Mouse (Mus musculus) MEL (cell line): ENCODE measurements around the gene Agpat4. TPM values are rescaled to one million over a fixed set of nuclear protein-coding genes. Genes with fewer than 3 reads are reported as not detected.

Experiments used
- DNase-seq: peaks from one replicate; pipeline ENCODE4 v3.0.0; 2011; ENCODE audit warnings: low read depth, low spot score
- H3K27ac ChIP-seq: 2 replicates; pipeline ENCODE4 v1.5.1; 2012; ENCODE audit warnings: low read depth, mild to moderate bottlenecking, control low read depth, low read length, moderate library complexity; ENCODE audit not compliant: control insufficient read depth
- H3K27me3 ChIP-seq, 2 experiments: fragments of 150-350 bp in 1 of 2; sonication (generic) in 1 of 2; 2 replicates each; pipeline ENCODE4 v1.6.1; 2012; ENCODE audit warnings: low read length in 2 of 2, mild to moderate bottlenecking in 2 of 2, improper control_type of control experiment in 1 of 2, moderate library complexity in 1 of 2; ENCODE audit not compliant: insufficient read depth in 2 of 2, control insufficient read depth in 1 of 2
- H3K36me3 ChIP-seq, 2 experiments: 2 replicates each; pipeline ENCODE4 v1.6.1; 2012 to 2014; ENCODE audit warnings: low read length in 2 of 2, improper control_type of control experiment in 1 of 2, inconsistent platforms in 1 of 2, mild to moderate bottlenecking in 1 of 2; ENCODE audit not compliant: insufficient read depth in 2 of 2, control insufficient read depth in 1 of 2
- H3K4me1 ChIP-seq, 2 experiments: fragments of 150-350 bp in 1 of 2; sonication (generic) in 1 of 2; 2 replicates each; pipeline ENCODE4 v1.6.1; 2012; ENCODE audit warnings: low read length in 2 of 2, improper control_type of control experiment in 1 of 2, mild to moderate bottlenecking in 1 of 2; ENCODE audit not compliant: insufficient read depth in 2 of 2, control insufficient read depth in 1 of 2
- H3K4me3 ChIP-seq, 2 experiments: fragments of 150-350 bp in 1 of 2; sonication (generic) in 1 of 2; 2 replicates each; pipeline ENCODE4 v1.5.1; 2012; ENCODE audit warnings: low read depth in 2 of 2, low read length in 2 of 2, mild to moderate bottlenecking in 2 of 2, moderate library complexity in 2 of 2, control low read depth in 1 of 2, improper control_type of control experiment in 1 of 2; ENCODE audit not compliant: control insufficient read depth in 1 of 2, insufficient read depth in 1 of 2
- H3K79me2 ChIP-seq: 2 replicates; pipeline ENCODE4 v1.6.1; 2012; ENCODE audit warnings: mild to moderate bottlenecking, low read length, moderate library complexity; ENCODE audit not compliant: control insufficient read depth, poor library complexity, insufficient read depth
- H3K9ac ChIP-seq: 2 replicates; pipeline ENCODE4 v1.6.1; 2012; ENCODE audit warnings: low read depth, mild to moderate bottlenecking, control low read depth, low read length, moderate library complexity; ENCODE audit not compliant: control insufficient read depth, poor library complexity, severe bottlenecking
- H3K9me3 ChIP-seq: fragments of 150-350 bp; sonication (generic); replicated peaks from 2 replicates; pipeline ENCODE4 v1.6.1; 2012; ENCODE audit warnings: mild to moderate bottlenecking, low read length, improper control_type of control experiment, moderate library complexity; ENCODE audit not compliant: insufficient read depth
- CTCF ChIP-seq, 3 experiments: IDR thresholded peaks in 2 of 3; conservative IDR thresholded peaks in 1 of 3; 2 replicates each; pipeline ENCODE4 v1.5.1; 2011 to 2012; ENCODE audit warnings: low read length in 3 of 3, low read depth in 2 of 3, mild to moderate bottlenecking in 2 of 3, improper control_type of control experiment in 1 of 3, inconsistent platforms in 1 of 3, mixed read lengths in 1 of 3, moderate library complexity in 1 of 3; ENCODE audit not compliant: control insufficient read depth in 1 of 3, insufficient read depth in 1 of 3, poor library complexity in 1 of 3, severe bottlenecking in 1 of 3
- EP300 ChIP-seq, 2 experiments: IDR thresholded peaks; 2 replicates each; pipeline ENCODE4 v1.6.1; 2011; ENCODE audit warnings: improper control_type of control experiment in 2 of 2, low read length in 2 of 2, low read depth in 1 of 2, mild to moderate bottlenecking in 1 of 2
- GABPA ChIP-seq: IDR thresholded peaks from 2 replicates; pipeline ENCODE4 v1.6.1; 2012; ENCODE audit warnings: low read depth, mild to moderate bottlenecking, inconsistent platforms, low read length, improper control_type of control experiment, moderate library complexity
- HCFC1 ChIP-seq: IDR thresholded peaks from 2 replicates; pipeline ENCODE4 v1.6.1; 2012; ENCODE audit warnings: low read depth, mild to moderate bottlenecking, inconsistent platforms, low read length, improper control_type of control experiment, moderate library complexity
- KAT2A ChIP-seq: conservative IDR thresholded peaks from 2 replicates; pipeline ENCODE4 v1.6.1; 2012; ENCODE audit warnings: low read depth, low read length, improper control_type of control experiment, inconsistent platforms
- MAX ChIP-seq: IDR thresholded peaks from 2 replicates; pipeline ENCODE4 v1.6.1; 2011; ENCODE audit warnings: low read length, improper control_type of control experiment
- MXI1 ChIP-seq: IDR thresholded peaks from 2 replicates; pipeline ENCODE4 v1.6.1; 2011; ENCODE audit warnings: mild to moderate bottlenecking, low read depth, low read length, improper control_type of control experiment
- MYB ChIP-seq: IDR thresholded peaks from 2 replicates; pipeline ENCODE4 v1.6.1; 2011; ENCODE audit warnings: mild to moderate bottlenecking, low read depth, low read length, improper control_type of control experiment
- MYC ChIP-seq: IDR thresholded peaks from 2 replicates; pipeline ENCODE4 v1.6.1; 2011; ENCODE audit warnings: low read depth, mild to moderate bottlenecking, low read length, improper control_type of control experiment, moderate library complexity
- POLR2A ChIP-seq, 2 experiments: IDR thresholded peaks; 2 replicates each; pipeline ENCODE4 v1.6.1; 2011 to 2012; ENCODE audit warnings: low read length in 2 of 2, mild to moderate bottlenecking in 2 of 2, control low read depth in 1 of 2, improper control_type of control experiment in 1 of 2, low read depth in 1 of 2, moderate library complexity in 1 of 2; ENCODE audit not compliant: control insufficient read depth in 1 of 2, insufficient read depth in 1 of 2, poor library complexity in 1 of 2
- POLR2AphosphoS2 ChIP-seq: IDR thresholded peaks from 2 replicates; pipeline ENCODE4 v1.6.1; 2011; ENCODE audit warnings: low read length, improper control_type of control experiment
- POLR2AphosphoS5 ChIP-seq: IDR thresholded peaks from 2 replicates; pipeline ENCODE4 v1.6.1; 2012; ENCODE audit warnings: low read depth, borderline replicate concordance, mild to moderate bottlenecking, inconsistent platforms, low read length, moderate library complexity, mixed read lengths
- RAD21 ChIP-seq: IDR thresholded peaks from 2 replicates; pipeline ENCODE4 v1.6.1; 2011; ENCODE audit warnings: mild to moderate bottlenecking, low read depth, low read length, improper control_type of control experiment
- SIN3A ChIP-seq: IDR thresholded peaks from 2 replicates; pipeline ENCODE4 v1.6.1; 2012; ENCODE audit warnings: low read length, improper control_type of control experiment, inconsistent platforms
- SMC3 ChIP-seq: IDR thresholded peaks from 2 replicates; pipeline ENCODE4 v1.6.1; 2011; ENCODE audit warnings: low read depth, low read length, improper control_type of control experiment
- TAL1 ChIP-seq: IDR thresholded peaks from 2 replicates; pipeline ENCODE4 v1.6.1; 2012; ENCODE audit warnings: mild to moderate bottlenecking, inconsistent platforms, low read length, moderate library complexity, mixed read lengths
- USF2 ChIP-seq, 2 experiments: IDR thresholded peaks; 2 replicates each; pipeline ENCODE4 v1.6.1; 2011 to 2012; ENCODE audit warnings: improper control_type of control experiment in 2 of 2, low read length in 2 of 2, borderline replicate concordance in 1 of 2, inconsistent platforms in 1 of 2, low read depth in 1 of 2, mild to moderate bottlenecking in 1 of 2; ENCODE audit not compliant: insufficient read depth in 1 of 2
- polyA plus RNA-seq, 2 experiments: library from polyadenylated mRNA; stranded (reverse) in 1 of 2; unstranded in 1 of 2; fragments of >175 nt in 1 of 2; fragments of >200 nt in 1 of 2; gene quantifications; 2 replicates each; pipeline versions ENCODE4 v1.2.1 to v1.2.4; 2012; ENCODE audit warnings: low replicate concordance in 2 of 2, low read depth in 1 of 2; ENCODE audit not compliant: insufficient read length in 2 of 2, insufficient read depth in 1 of 2, missing spikeins in 1 of 2
- total RNA-seq: library from RNA; depleted of rRNA; stranded (reverse); fragments of 300-350 nt; gene quantifications from 2 replicates; pipeline ENCODE4 v1.2.3, GENCODE M21; 2012

Agpat4 gene
- total and polyA plus RNA-seq, 3 experiments: 3.3 to 9.3 TPM; not detected in 1

GRCm38 (mm10) chr17:12163903-12164302 lies 45.4 kb downstream of the Agpat4 start:
- Histone ChIP-seq H3K4me1 (peaks cover 0 to 12% of the 10 kb centered on the region in 2 experiments; a peak in 1 of 4 replicates), H3K27me3 (no peaks in the 10 kb centered on the region), H3K4me3 (no peak overlapping the region), H3K9me3 (no peaks in the 10 kb centered on the region), H3K27ac (no peak overlapping the region), H3K36me3 (no peaks in the 10 kb centered on the region)
- no peak for DNase-seq
- TF ChIP-seq KAT2A: no peak
- no peak for TF ChIP-seq MAX
- TF ChIP-seq MYB: no peak
- TF ChIP-seq MXI1: no peak
- no peak for TF ChIP-seq TAL1
- no peak for TF ChIP-seq GABPA
- no peak for TF ChIP-seq MYC
- TF ChIP-seq POLR2A (IDR thresholded peaks at IDR 0.05; ENCODE audit: control insufficient read depth in 1 of 2, insufficient read depth in 1 of 2, low read depth in 1 of 2, low read length in 2 of 2, poor library complexity in 1 of 2): no peak
- no peak for TF ChIP-seq SMC3
- no peak for TF ChIP-seq POLR2AphosphoS5
- TF ChIP-seq HCFC1: no peak
- no peak for TF ChIP-seq CTCF (IDR thresholded peaks at IDR 0.05 in 2 of 3, conservative IDR thresholded peaks at IDR 0.05 in 1 of 3; ENCODE audit: control insufficient read depth in 1 of 3, insufficient read depth in 1 of 3, low read depth in 2 of 3, low read length in 3 of 3, poor library complexity in 1 of 3, severe bottlenecking in 1 of 3)
- TF ChIP-seq, all 39 proteins: peak for 0
- H3K79me2 ChIP-seq: no peaks in the 10 kb centered on the region
- H3K9ac ChIP-seq: no peak overlapping the region

GRCm38 (mm10) chr17:12164507-12164906 lies 46.0 kb downstream of the Agpat4 start:
- no peak overlapping the region for H3K4me3 ChIP-seq
- no peak overlapping the region for H3K27ac ChIP-seq
- H3K79me2 ChIP-seq: no peaks in the 10 kb centered on the region
- DNase-seq: no peak
- H3K9ac ChIP-seq: no peak overlapping the region
- peaks cover 0 to 7% of the 10 kb centered on the region in 2 experiments; a peak in 1 of 4 replicates for H3K4me1 ChIP-seq
- H3K36me3 ChIP-seq: no peaks in the 10 kb centered on the region
- H3K27me3 ChIP-seq: no peaks in the 10 kb centered on the region
- H3K9me3 ChIP-seq: no peaks in the 10 kb centered on the region
- no peak for TF ChIP-seq MYC
- no peak for TF ChIP-seq GABPA
- no peak for TF ChIP-seq KAT2A
- TF ChIP-seq RAD21: no peak
- TF ChIP-seq MYB: no peak
- no peak for TF ChIP-seq SIN3A
- TF ChIP-seq EP300 (IDR thresholded peaks at IDR 0.05; ENCODE audit: low read depth in 1 of 2, low read length in 2 of 2): no peak
- no peak for TF ChIP-seq USF2 (IDR thresholded peaks at IDR 0.05; ENCODE audit: borderline replicate concordance in 1 of 2, insufficient read depth in 1 of 2, low read depth in 1 of 2, low read length in 2 of 2)
- no peak for TF ChIP-seq POLR2AphosphoS2
